Mouse (Mus musculus) urinary bladder, postnatal 4 days (tissue): ENCODE data around the gene Gm48552.
A peak's percentile ranks its signal among the peaks of the same experiment; 100 is the strongest.

Source experiments
- DNase-seq, 2 experiments: peaks; one replicate each; pipeline ENCODE4 v3.0.0; 2021 to 2022; ENCODE audit warnings: low spot score in 2 of 2

Gm48552 gene

GRCm38 (mm10) chr10:81385603-81386306, 3.0 kb upstream of the Gm48552 start:
- DNase-seq, result no peak

GRCm38 (mm10) chr10:81387716-81388115, 1.1 kb upstream of the Gm48552 start:
- no peak for DNase-seq

GRCm38 (mm10) chr10:81389373-81389772, 568 bp downstream of the Gm48552 start:
- DNase-seq, result no peak

GRCm38 (mm10) chr10:81389801-81390677, 1.2 kb downstream of the Gm48552 start:
- DNase-seq, result peak in 1 of 2 experiments; percentile 82

- DNase-seq, result no peak
Measured at GRCm38 (mm10) chr10:81390678-81390965, 1.8 kb downstream of the Gm48552 start.

GRCm38 (mm10) chr10:81392270-81392669, 3.5 kb downstream of the Gm48552 start:
- DNase-seq, result no peak

GRCm38 (mm10) chr10:81392781-81393185, 4.0 kb downstream of the Gm48552 start, which contains the start of gene Smim24:
Gene Smim24, plus strand, starts transcription at chr10:81393051.
- DNase-seq, result no peak

GRCm38 (mm10) chr10:81393456-81394063, 4.8 kb downstream of the Gm48552 start:
- DNase-seq, result no peak

- DNase-seq, result peak in 1 of 2 experiments; percentile 77
Measured at GRCm38 (mm10) chr10:81395127-81395526, 6.3 kb downstream of the Gm48552 start.

GRCm38 (mm10) chr10:81395865-81396264, 7.1 kb downstream of the Gm48552 start:
- no peak for DNase-seq

GRCm38 (mm10) chr10:81396749-81397148, 7.9 kb downstream of the Gm48552 start:
- no peak for DNase-seq

- no peak for DNase-seq
Measured at GRCm38 (mm10) chr10:81399296-81399695, 10.5 kb downstream of the Gm48552 start.

GRCm38 (mm10) chr10:81399798-81400308, 11.0 kb downstream of the Gm48552 start:
- DNase-seq, result no peak

GRCm38 (mm10) chr10:81400371-81401204, 11.8 kb downstream of the Gm48552 start:
- DNase-seq, result no peak

GRCm38 (mm10) chr10:81401205-81401520, 12.4 kb downstream of the Gm48552 start:
- DNase-seq, result no peak

GRCm38 (mm10) chr10:81401521-81402226, 12.9 kb downstream of the Gm48552 start:
- DNase-seq, result peak; percentile 79 to 81

- DNase-seq, result no peak
Measured at GRCm38 (mm10) chr10:81402227-81402765, 13.5 kb downstream of the Gm48552 start.

- no peak for DNase-seq
Measured at GRCm38 (mm10) chr10:81403511-81403910, 14.7 kb downstream of the Gm48552 start.

GRCm38 (mm10) chr10:81404082-81404481, 15.3 kb downstream of the Gm48552 start:
- no peak for DNase-seq

- DNase-seq, result no peak
Measured at GRCm38 (mm10) chr10:81404720-81405119, 15.9 kb downstream of the Gm48552 start.
